Mouse (Mus musculus) testis, adult 2 months (tissue): ENCODE results near the gene Uqcc1.

Experiments
- CTCF ChIP-seq: fragments of 200-500 bp; IDR thresholded peaks from 2 replicates; pipeline ENCODE4 v1.5.1; 2012; ENCODE audit warnings: low read depth, mild to moderate bottlenecking, inconsistent platforms, low read length, moderate library complexity; ENCODE audit not compliant: control insufficient read depth, insufficient read depth, insufficient replicate concordance
- POLR2A ChIP-seq: fragments of 200-500 bp; IDR thresholded peaks from 2 replicates; pipeline ENCODE4 v1.6.1; 2012; ENCODE audit warnings: low read depth, mild to moderate bottlenecking, inconsistent platforms, low read length, moderate library complexity; ENCODE audit not compliant: control insufficient read depth

DNA sequence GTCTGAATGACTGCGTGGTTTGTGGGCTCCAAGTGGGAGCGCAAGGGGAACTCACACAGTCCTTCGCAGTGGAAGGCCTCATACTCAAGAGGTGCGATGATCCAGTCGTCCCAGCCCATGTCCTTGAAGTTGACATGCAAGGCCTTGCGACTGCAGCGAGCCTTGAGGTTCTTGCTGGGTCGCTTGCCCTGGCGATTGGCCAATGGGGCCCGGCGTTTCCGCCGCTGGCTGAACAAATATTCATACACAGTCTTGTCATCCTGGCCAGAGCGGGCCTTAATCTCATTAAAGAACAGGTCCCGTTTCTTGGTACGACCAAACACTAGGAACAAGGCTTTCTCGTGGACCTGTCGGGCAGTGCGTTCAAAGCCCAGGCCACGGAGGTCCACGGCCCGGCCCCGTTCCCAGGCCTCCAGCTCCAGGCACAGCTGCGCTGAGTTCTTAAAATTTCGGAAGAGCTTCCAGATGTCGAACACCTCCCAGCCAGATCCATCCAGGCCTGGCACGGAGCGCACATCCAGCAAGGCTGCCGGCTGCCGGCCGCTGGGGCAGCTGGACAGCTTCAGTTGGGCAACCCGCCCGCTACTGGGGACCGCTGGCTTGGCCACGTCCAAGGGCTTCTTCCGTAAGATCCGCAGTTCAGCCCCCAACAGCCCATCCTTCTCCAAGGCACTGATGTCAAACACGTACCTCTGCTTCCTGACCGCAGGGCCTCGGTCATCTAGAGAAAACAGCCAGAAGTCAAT is 11.8 kb upstream of the Uqcc1 start:
- TF ChIP-seq CTCF (no peak), POLR2A (no peak)
